Mouse (Mus musculus) liver, postnatal 0 days (tissue): ENCODE data around the gene Mrtfb.

Experiments used
- CTCF ChIP-seq: sonication (generic); IDR thresholded peaks from 2 replicates; pipeline ENCODE4 v1.5.1; 2016; ENCODE audit warnings: antibody characterized with exemption, low read depth
- EP300 ChIP-seq: IDR thresholded peaks from 2 replicates; pipeline ENCODE4 v1.6.1; 2016; ENCODE audit warnings: antibody characterized with exemption, low read depth, mild to moderate bottlenecking

DNA sequence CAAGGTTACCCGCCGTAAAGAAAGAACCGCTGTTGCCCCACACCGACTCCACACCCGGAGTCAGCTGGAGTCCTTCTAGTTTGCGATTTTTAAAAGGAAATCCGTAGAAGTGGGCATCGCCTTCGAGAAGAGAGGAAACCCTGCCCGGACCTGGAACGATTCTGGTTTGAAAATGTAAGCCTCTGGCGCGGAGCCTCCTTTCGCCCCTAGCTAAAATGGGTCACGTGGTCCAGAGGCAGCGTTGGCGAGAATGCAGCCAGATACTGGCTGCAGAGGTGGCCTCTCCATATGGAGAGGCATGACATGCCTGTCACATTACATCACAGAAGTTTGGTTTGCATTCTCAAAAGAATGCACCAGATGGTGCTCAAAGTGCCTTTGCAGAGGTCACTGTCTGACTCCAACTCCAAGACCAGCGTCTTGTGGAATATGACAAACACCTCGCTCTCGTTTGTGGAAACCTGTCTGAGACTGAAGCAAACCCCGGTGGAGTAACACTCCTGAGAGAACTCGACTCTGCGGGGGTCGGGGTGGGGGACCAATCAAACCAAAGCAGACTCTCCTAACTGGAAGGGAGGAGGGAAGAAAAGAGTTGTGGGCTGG lies 181.6 kb downstream of the Mrtfb start:
- peak; percentile 52 for TF ChIP-seq CTCF
- TF ChIP-seq EP300: no peak
